In the genomic region with DNA sequence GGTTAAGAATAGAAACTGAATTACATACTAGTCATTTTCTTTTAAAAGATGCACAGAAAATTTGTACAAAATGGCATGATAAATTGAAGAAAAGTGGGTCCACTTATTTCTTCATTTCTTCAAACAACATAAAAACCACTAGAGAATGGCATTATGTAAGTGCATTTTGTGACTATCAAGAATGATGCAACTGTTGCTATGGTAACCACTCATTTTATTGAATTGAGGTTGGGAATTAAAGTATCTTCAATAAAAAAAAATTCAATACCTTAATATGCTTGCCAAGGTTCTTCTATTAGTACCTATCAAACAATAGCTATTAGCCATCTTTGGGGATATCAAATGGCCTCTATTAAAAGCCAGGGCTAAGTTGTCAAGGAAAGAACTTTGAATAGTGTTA, we compare ENCODE assay signal across 8 mouse cellular contexts. TPM values are rescaled to one million over a fixed set of nuclear protein-coding genes. Genes with fewer than 3 reads are reported as not detected.
DNase-seq lines count a peak whose midpoint lies in the region; ATAC-seq lines count a peak whose summit lies in the region.

No protein-coding gene starts in this region.

- intact Hi-C loops in left cerebral cortex, postnatal 10 days (cut with DNase I), result loop anchor here (2.0 to 5.0 kb wide), 2 partner anchors 69 to 156 kb away; no protein-coding TSS in a partner anchor

- peaks cover 28% of the 10 kb centered on the region for H3K36me3 ChIP-seq in megakaryocyte, embryonic 14.5 days (replicated peaks; ENCODE audit: low read length)
- H3K36me3 ChIP-seq in embryonic facial prominence, embryonic 15.5 days, result no peaks in the 10 kb centered on the region
- peaks cover 4% of the 10 kb centered on the region; the same call in 1 of the 2 replicates for H3K36me3 ChIP-seq in limb, embryonic 10.5 days
- no peaks in the 10 kb centered on the region for H3K36me3 ChIP-seq in neural tube, embryonic 14.5 days (ENCODE audit: control insufficient read depth, insufficient read depth, low read length)

- ATAC-seq in megakaryocyte, adult 5-6 weeks (ENCODE audit: poor library complexity, severe bottlenecking), result no peak
- ATAC-seq in embryonic facial prominence, embryonic 15.5 days (ENCODE audit: insufficient number of reproducible peaks, low FRiP score, low TSS enrichment, low read depth), result no peak
- no peak for ATAC-seq in neural tube, embryonic 14.5 days (ENCODE audit: low read depth)

- peak overlapping the region; percentile 62; the same call in 1 of the 2 replicates for H3K4me2 ChIP-seq in embryonic facial prominence, embryonic 15.5 days (replicated peaks)
- H3K4me2 ChIP-seq in neural tube, embryonic 14.5 days (ENCODE audit: low read depth, low read length), result peak overlapping the region; percentile 62

- H3K9me3 ChIP-seq in megakaryocyte, embryonic 14.5 days, result no peaks in the 10 kb centered on the region
- no peaks in the 10 kb centered on the region for H3K9me3 ChIP-seq in embryonic facial prominence, embryonic 15.5 days (replicated peaks)
- H3K9me3 ChIP-seq in limb, embryonic 10.5 days (replicated peaks), result no peaks in the 10 kb centered on the region
- H3K9me3 ChIP-seq in neural tube, embryonic 14.5 days (ENCODE audit: control insufficient read depth, low read length), result no peaks in the 10 kb centered on the region

- no peak overlapping the region for H3K9ac ChIP-seq in embryonic facial prominence, embryonic 15.5 days
- H3K9ac ChIP-seq in neural tube, embryonic 14.5 days (replicated peaks; ENCODE audit: low read depth, low read length), result no peak overlapping the region

- peak overlapping the region; percentile 99 for H3K4me3 ChIP-seq in megakaryocyte, embryonic 14.5 days (replicated peaks)
- peak overlapping the region; percentile 77 for H3K4me3 ChIP-seq in embryonic facial prominence, embryonic 15.5 days (replicated peaks)
- H3K4me3 ChIP-seq in limb, embryonic 10.5 days, result peak overlapping the region; percentile 91
- H3K4me3 ChIP-seq in neural tube, embryonic 14.5 days (ENCODE audit: low read depth, low read length), result peak overlapping the region; percentile 95

- H3K27ac ChIP-seq in embryonic facial prominence, embryonic 15.5 days (replicated peaks), result no peak overlapping the region
- H3K27ac ChIP-seq in limb, embryonic 10.5 days, result no peak overlapping the region
- H3K27ac ChIP-seq in neural tube, embryonic 14.5 days (ENCODE audit: low read depth, low read length), result no peak overlapping the region

- DNase-seq in limb, embryonic 10.5 days (ENCODE audit: low spot score), result no peak
- DNase-seq in adrenal gland, postnatal 36 days, result no peak
- DNase-seq in c-Kit-positive CD71-positive TER-119-positive erythroid progenitor cells, embryonic 14.5 days (ENCODE audit: low spot score), result no peak
- DNase-seq in left cerebral cortex, postnatal 10 days (ENCODE audit: extremely low spot score in 1 of 2, low spot score in 2 of 2), result no peak

- peaks cover 46% of the 10 kb centered on the region for H3K4me1 ChIP-seq in megakaryocyte, embryonic 14.5 days
- 0 out of 2 replicates have a peak, but pooled peaks cover 4% of the 10 kb centered on the region for H3K4me1 ChIP-seq in embryonic facial prominence, embryonic 15.5 days
- H3K4me1 ChIP-seq in limb, embryonic 10.5 days, result peaks cover 10% of the 10 kb centered on the region; the same call in 1 of the 2 replicates
- peaks cover 12% of the 10 kb centered on the region; the same call in 1 of the 2 replicates for H3K4me1 ChIP-seq in neural tube, embryonic 14.5 days (ENCODE audit: control insufficient read depth, insufficient read depth, low read length)

- H3K27me3 ChIP-seq in megakaryocyte, embryonic 14.5 days (replicated peaks), result no peaks in the 10 kb centered on the region
- no peaks in the 10 kb centered on the region for H3K27me3 ChIP-seq in embryonic facial prominence, embryonic 15.5 days
- no peaks in the 10 kb centered on the region for H3K27me3 ChIP-seq in limb, embryonic 10.5 days (ENCODE audit: low read depth, poor library complexity, severe bottlenecking)
- H3K27me3 ChIP-seq in neural tube, embryonic 14.5 days (ENCODE audit: control insufficient read depth, insufficient read depth, low read length), result peaks cover 5% of the 10 kb centered on the region; the same call in 1 of the 2 replicates

RNA-seq across cellular contexts. Expression of a gene that starts 1.6 kb away (rescaled TPM):
- 0.92 and 1.8 TPM in 2 replicates for polyA plus RNA-seq in megakaryocyte, embryonic 14.5 days (2012; ENCODE audit: insufficient read depth, low replicate concordance)
- 30.3 and 33.4 TPM in 2 replicates for total RNA-seq in megakaryocyte, adult 5-6 weeks (2015)
- total RNA-seq in megakaryocyte, adult 5-6 weeks (2017), result 24.0 and 27.7 TPM in 2 replicates
- polyA plus RNA-seq in embryonic facial prominence, embryonic 15.5 days (2015; fragmentation: Nextera tagmentation; extraction: Ambion mirVana), result 15.6 and 16.9 TPM in 2 replicates
- polyA plus RNA-seq in limb, embryonic 10.5 days (2016; fragmentation: Nextera tagmentation; extraction: Ambion mirVana), result 14.6 and 17.6 TPM in 2 replicates
- 31.1 and 32.5 TPM in 2 replicates for polyA plus RNA-seq in neural tube, embryonic 14.5 days (2014; fragmentation: Nextera tagmentation; extraction: Ambion mirVana)
- total RNA-seq in adrenal gland, postnatal 36 days (2021), result 10 to 100 TPM; 11.8 to 14.8 TPM
- 10 to 100 TPM; 24.1 to 25.3 TPM for total RNA-seq in left cerebral cortex, postnatal 10 days (2021)
